Comparison of ENCODE assay signal across 8 mouse cellular contexts in the genomic region with DNA sequence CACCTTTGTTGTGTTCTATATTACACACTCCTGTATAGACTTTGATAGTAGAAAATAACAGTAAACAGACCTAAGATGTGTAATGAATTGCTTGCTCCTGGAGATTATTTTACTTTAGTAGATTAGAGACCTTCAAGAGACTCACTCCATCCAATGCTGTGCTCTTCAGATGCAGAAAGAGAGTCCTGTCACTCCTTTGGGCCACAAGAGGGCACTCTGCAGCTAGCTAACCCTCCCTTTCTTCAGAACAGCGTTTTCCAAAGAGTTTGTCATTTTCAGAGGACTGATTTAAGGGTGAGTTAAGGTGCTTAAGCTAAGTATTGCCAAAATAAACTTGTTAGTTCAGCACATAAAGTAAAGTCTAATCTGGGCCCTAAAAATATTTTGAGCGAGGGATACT. TPM values are rescaled to one million over a fixed set of nuclear protein-coding genes. Genes with fewer than 3 reads are reported as not detected.
DNase-seq lines count a peak whose midpoint lies in the region; ATAC-seq and TF ChIP-seq lines count a peak whose summit lies in the region.

No protein-coding gene starts in this region.

- no peak overlapping the region for H3K4me2 ChIP-seq in limb, embryonic 11.5 days (ENCODE audit: low read depth, severe bottlenecking)
- no peak overlapping the region for H3K4me2 ChIP-seq in liver, embryonic 14.5 days (ENCODE audit: low read depth)

- TF ChIP-seq CTCF in liver, embryonic 14.5 days (IDR thresholded peaks at IDR 0.05; ENCODE audit: low read depth) = peak; percentile 76

- no peak for ATAC-seq in limb, embryonic 11.5 days (ENCODE audit: insufficient number of reproducible peaks, low FRiP score, low TSS enrichment, low read depth)
- peak; percentile 72; the same call in 1 of the 2 replicates for ATAC-seq in cerebellum, adult (ENCODE audit: insufficient number of reproducible peaks, low FRiP score, low TSS enrichment)
- peak; percentile 59; the same call in 1 of the 2 replicates for ATAC-seq in granulocyte monocyte progenitor cell, adult 5-6 weeks (replicated peaks; ENCODE audit: poor library complexity, severe bottlenecking)
- ATAC-seq in liver, embryonic 14.5 days (ENCODE audit: insufficient read depth) = no peak

- no peaks in the 10 kb centered on the region for H3K27me3 ChIP-seq in limb, embryonic 11.5 days (ENCODE audit: control insufficient read depth, insufficient read depth, low read length)
- no peaks in the 10 kb centered on the region for H3K27me3 ChIP-seq in limb, embryonic 10.5 days (ENCODE audit: low read depth, poor library complexity, severe bottlenecking)
- no peaks in the 10 kb centered on the region for H3K27me3 ChIP-seq in liver, embryonic 14.5 days (ENCODE audit: control insufficient read depth, insufficient read depth, low read length)

- WGBS in limb, embryonic 11.5 days = 78% methylated on average over 2 of the region's 2 CpGs
- 75% methylated on average over 2 of the region's 2 CpGs for WGBS in limb, embryonic 10.5 days
- 63% methylated on average over 2 of the region's 2 CpGs for WGBS in liver, embryonic 14.5 days (ENCODE audit: insufficient replicate concordance)

- H3K4me1 ChIP-seq in limb, embryonic 11.5 days (ENCODE audit: control insufficient read depth, insufficient read depth, low read length) = no peaks in the 10 kb centered on the region
- H3K4me1 ChIP-seq in limb, embryonic 10.5 days = no peaks in the 10 kb centered on the region
- H3K4me1 ChIP-seq in liver, embryonic 14.5 days (replicated peaks; ENCODE audit: control insufficient read depth in 2 of 2, insufficient read depth in 2 of 2, low read length in 1 of 2) = no peaks in the 10 kb centered on the region; a peak in 1 of 4 replicates

- no peak overlapping the region for H3K9ac ChIP-seq in limb, embryonic 11.5 days (ENCODE audit: low read length)
- H3K9ac ChIP-seq in liver, embryonic 14.5 days (replicated peaks) = no peak overlapping the region

- no peak overlapping the region for H3K4me3 ChIP-seq in limb, embryonic 11.5 days (ENCODE audit: low read depth, low read length)
- no peak overlapping the region for H3K4me3 ChIP-seq in limb, embryonic 10.5 days
- H3K4me3 ChIP-seq in liver, embryonic 14.5 days (ENCODE audit: insufficient read depth in 1 of 2, low read depth in 2 of 2, low read length in 2 of 2) = no peak overlapping the region

- TF ChIP-seq EP300 in liver, embryonic 14.5 days (IDR thresholded peaks at IDR 0.05; ENCODE audit: low read depth) = no peak

- peak; percentile 40 to 73 for DNase-seq in adrenal gland, adult (ENCODE audit: inconsistent age in 2 of 2, low spot score in 1 of 2)
- no peak for DNase-seq in adrenal gland, adult 8-10 months
- peak; percentile 38 for DNase-seq in limb, embryonic 11.5 days (ENCODE audit: low spot score)
- DNase-seq in limb, embryonic 10.5 days (ENCODE audit: low spot score) = no peak
- DNase-seq in liver, embryonic 14.5 days (ENCODE audit: low read depth in 3 of 3, low spot score in 3 of 3) = peak in 1 of 3 experiments; percentile 30
- DNase-seq in retina, postnatal 7 days (ENCODE audit: low read depth, low spot score) = peak; percentile 14

- no peaks in the 10 kb centered on the region for H3K36me3 ChIP-seq in limb, embryonic 11.5 days (ENCODE audit: control insufficient read depth, insufficient read depth, low read length)
- H3K36me3 ChIP-seq in limb, embryonic 10.5 days = peaks cover 70% of the 10 kb centered on the region
- H3K36me3 ChIP-seq in liver, embryonic 14.5 days (replicated peaks; ENCODE audit: control insufficient read depth, insufficient read depth, low read depth) = peaks cover 5% of the 10 kb centered on the region

- no peak overlapping the region for H3K27ac ChIP-seq in limb, embryonic 11.5 days (replicated peaks; ENCODE audit: low read depth, low read length)
- H3K27ac ChIP-seq in limb, embryonic 10.5 days = no peak overlapping the region
- H3K27ac ChIP-seq in liver, embryonic 14.5 days = no peak overlapping the region

- no peaks in the 10 kb centered on the region for H3K9me3 ChIP-seq in limb, embryonic 11.5 days (ENCODE audit: control insufficient read depth, low read length)
- H3K9me3 ChIP-seq in limb, embryonic 10.5 days (replicated peaks) = no peaks in the 10 kb centered on the region
- H3K9me3 ChIP-seq in liver, embryonic 14.5 days (ENCODE audit: control insufficient read depth, low read length) = no peaks in the 10 kb centered on the region

RNA-seq across cellular contexts. Expression of gene Pum2, which starts 25.0 kb away (rescaled TPM):
- 100 to 1,000 TPM; 152 to 158 (median 154) TPM for total RNA-seq in adrenal gland, adult 8-10 months (2022)
- polyA plus RNA-seq in limb, embryonic 11.5 days (2014; fragmentation: Nextera tagmentation; extraction: Ambion mirVana) = 73.6 and 73.7 TPM in 2 replicates
- 58.4 and 65.6 TPM in 2 replicates for polyA plus RNA-seq in limb, embryonic 10.5 days (2016; fragmentation: Nextera tagmentation; extraction: Ambion mirVana)
- total RNA-seq in granulocyte monocyte progenitor cell, adult 5-6 weeks (2014; fragmentation: Nextera tagmentation) = 133 and 140 TPM in 2 replicates
- total RNA-seq in granulocyte monocyte progenitor cell, adult 5-6 weeks (2017) = 139 and 153 TPM in 2 replicates
- polyA plus RNA-seq in liver, embryonic 14.5 days (2012; rRNA removed) = 17.3 and 20.6 TPM in 2 replicates
- 18.4 and 20.8 TPM in 2 replicates for polyA plus RNA-seq in liver, embryonic 14.5 days (2014; fragmentation: Nextera tagmentation; extraction: Ambion mirVana)

Comparison
In these comparisons a context has a peak if more than half of its experiments do, and no peak if none do; other contexts are left out.
1. DNase-seq: peak in adrenal gland, adult (2 of 2), limb, embryonic 11.5 days (single experiment) and retina, postnatal 7 days (single experiment); none in adrenal gland, adult 8-10 months (single experiment) and limb, embryonic 10.5 days (single experiment).
2. ATAC-seq: peak in cerebellum, adult (single experiment) and granulocyte monocyte progenitor cell, adult 5-6 weeks (single experiment); none in limb, embryonic 11.5 days (single experiment) and liver, embryonic 14.5 days (single experiment).